Mouse (Mus musculus) brain, adult 2 months (tissue): ENCODE data around the gene Gtf3c5.

Experiments
- DNase-seq: peaks from one replicate; pipeline ENCODE4 v3.0.0; 2011; ENCODE audit warnings: low read depth, low spot score

Gtf3c5 gene

DNA sequence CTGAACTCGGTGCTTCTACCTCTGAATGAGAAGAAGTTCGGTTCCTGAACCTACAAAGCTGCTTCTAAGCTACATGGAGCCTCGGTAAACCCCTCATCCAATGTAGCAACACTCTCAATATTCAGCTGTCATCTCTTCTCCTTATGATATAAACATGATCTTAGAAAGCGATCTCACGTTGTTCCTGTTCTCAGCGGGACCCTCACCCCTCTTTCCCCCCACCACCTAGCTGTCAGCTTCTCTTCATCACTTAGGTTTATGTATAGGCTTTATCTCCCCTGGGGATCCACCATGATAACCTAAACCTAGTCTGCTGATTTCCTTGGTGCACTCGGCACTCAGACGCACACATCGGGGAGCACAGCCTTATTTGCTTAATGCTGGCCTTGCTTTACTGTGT lies at the start of gene Gtf3c5:
TSS of gene Gtf3c5 (minus strand) at position 101 of the 400 bp plus-strand sequence.
- DNase-seq: no peak

DNA sequence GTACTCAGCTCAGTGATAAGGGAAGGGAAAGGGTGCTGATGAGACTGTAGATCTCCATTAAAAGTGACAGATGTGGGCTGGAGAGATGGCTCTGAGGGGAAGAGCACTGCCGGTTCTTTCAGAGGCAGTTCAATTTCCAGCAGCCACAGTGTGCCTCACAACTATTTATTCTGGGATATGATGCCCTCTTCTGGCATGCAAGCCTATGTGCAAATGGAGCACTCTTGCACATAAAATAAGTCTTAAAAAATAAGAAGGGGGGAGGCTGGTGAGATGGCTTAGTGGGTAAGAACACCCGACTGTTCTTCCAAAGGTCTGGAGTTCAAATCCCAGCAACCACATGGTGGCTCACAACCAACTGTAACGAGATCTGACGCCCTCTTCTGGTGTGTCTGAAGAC lies 49.6 kb upstream of the Gtf3c5 start:
- DNase-seq: peak; percentile 24

DNA sequence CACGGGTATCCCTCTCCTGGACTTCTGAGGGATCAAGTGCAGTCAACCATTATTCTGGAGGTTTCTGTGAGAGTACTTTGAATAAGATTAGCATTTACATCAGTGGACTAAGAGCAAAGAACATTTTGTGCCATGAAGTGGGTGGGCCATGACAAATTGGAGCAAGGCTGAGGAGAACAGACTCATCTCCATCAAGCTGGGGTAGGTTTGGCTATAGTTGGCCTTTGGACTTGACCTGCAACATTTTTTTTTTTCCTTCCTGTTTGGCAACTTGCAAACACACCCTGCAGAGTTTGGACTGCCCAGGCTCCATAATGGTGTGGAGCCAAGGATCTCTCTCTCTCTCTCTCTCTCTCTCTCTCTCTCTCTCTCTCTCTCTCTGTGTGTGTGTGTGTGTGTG lies 49.1 kb upstream of the Gtf3c5 start:
- no peak for DNase-seq

DNA sequence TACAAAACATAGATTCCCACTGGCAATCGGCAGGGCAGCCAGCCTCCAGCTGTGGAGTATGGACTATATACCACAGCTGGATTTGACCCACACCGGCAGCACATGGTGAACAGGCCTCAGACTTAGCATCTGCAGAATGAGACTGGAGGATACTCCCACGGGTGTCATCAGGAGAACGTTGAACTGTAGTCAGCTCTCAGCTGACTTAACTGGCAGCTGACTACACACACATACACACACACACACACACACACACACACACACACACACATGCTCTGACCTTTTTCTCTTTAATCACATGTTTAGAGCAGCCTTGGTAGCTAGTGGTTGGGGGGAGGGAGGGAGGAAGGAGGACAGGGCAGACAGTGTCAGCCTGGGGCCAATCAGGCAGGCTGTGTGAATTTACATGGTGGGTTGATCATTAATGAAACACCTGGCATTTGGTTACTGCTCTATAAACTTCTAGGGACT lies 46.4 kb upstream of the Gtf3c5 start:
- no peak for DNase-seq

DNA sequence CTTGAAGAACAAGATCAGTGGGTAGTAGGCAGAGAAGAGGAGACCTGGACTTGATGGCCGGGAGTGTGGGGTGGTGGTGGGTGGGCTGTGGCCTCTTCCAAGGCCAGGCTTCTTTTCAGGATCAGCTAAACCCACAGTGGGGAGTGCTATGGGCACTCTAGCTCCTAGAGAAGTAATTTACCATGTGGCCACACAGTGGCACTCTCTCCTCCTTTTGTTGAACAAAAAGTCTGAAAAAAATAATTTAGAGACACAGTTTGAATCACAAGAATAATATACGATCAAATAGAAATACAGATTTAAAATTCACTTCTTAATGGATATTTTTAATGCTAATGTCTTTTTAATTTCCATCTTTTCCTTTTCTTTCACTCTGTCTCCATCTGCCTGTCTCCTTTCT lies 44.5 kb upstream of the Gtf3c5 start:
- DNase-seq: peak; percentile 32

DNA sequence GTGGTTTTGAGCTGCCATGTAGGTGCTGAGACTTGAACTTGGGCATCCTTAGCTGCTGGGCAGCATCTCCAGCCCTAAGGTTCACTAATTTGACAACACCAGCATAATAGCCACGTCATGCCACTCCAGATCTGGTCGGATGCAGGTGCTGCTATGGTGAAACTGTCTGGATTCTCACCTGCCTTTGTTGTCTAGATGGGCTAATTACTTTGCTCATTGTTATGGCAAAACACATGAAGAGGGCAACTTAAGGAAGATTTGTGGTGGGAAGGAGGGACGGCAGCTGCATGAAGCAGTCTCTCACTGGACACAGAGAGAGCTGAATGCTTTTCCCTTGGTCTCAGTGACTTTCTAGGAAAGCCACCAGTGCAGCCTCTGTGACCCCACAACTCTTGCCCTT lies 42.5 kb upstream of the Gtf3c5 start:
- no peak for DNase-seq

DNA sequence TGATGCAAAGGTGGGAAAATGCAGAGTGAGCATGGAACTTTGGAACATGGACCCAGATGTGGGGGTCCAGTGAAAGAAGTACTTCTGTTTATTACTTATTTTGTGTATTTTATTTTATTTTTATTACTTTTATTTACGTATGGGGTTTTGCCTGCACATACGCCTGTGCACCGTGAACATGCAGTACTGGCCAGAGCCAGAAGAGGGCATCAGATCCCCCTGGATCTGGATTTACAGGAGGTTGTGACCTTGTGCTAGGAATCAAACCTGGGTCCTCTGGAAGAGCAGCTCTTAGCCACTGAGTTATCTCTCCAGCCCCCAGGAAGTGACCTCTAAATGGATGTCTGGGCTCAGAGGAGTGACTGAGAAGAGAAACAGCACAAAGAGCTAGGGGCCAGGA lies 41.3 kb upstream of the Gtf3c5 start:
- no peak for DNase-seq

DNA sequence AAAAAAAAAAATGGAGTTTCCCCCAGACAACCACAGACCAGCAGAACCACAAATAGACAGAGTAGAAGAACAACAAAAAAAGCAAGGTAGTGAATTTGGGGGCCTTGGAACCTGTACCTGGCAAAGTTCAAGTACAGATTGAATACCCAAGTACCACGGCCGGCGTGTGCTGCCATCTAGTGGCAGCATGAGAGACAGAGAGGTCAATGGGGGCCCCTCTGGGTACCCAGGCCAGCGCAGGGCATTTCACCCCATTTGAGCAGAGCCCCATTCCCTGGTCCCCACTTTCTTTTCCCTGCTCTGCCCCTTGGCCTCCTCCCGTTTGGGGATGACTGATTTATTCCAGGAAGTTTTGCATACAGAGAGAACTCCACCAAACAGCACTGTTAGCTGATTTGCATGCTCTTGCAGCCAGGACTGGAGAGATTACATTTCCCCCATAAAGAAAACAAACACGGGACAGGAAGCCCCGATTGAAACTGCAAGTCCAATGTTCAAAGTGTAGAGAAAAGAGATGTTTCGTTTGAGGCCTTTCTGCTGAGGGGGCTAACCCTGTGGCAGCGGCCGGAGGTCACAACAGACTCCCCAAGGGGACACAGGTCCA lies 39.1 kb upstream of the Gtf3c5 start:
- peak; percentile 15 for DNase-seq

DNA sequence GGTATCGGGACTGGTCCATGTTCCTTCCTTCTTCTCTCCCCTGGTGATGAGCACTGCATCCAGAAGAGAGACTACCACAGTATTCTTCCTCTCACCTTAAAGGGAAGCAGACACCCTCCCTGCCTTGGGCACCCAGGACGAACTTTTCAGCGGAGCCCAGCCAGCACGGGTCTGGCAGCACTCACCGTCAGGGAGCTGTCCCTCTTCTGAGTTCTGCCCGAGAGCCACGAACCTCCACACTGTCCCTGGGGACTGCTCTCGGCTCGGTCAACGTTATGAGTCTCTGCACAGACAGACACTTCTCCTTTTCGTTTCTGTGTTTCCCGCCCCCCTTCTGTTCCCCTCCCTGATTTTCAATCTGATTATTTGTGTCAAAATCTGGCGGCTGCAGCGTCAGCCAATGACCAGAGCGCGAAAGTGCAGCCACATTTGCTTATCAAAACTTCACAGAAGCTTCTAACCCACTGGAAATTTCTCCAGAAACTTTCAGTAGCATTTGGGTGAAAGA lies 38.2 kb upstream of the Gtf3c5 start, which contains the start of gene Gfi1b:
TSS of gene Gfi1b (minus strand) at position 319 of the 508 bp plus-strand sequence.
- DNase-seq: no peak

DNA sequence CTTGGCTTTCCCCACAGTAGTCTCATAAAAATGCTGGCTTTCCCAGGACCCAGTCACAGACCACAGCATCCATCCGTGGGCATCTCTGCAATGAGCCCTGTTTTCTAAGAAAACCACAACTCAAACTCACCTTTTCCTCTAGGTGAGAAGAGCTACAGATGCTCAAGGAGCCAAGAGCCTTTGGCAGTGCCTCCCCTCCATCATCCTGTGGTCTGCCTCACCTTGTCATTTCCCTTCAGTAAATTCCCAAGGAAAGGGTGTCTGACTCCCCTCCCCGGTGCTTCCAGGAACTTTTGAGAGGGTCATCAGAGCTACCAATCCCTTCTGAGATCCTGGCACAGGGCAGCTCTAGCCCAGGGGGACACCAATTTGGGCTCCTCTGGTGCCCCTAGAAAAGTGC lies 37.6 kb upstream of the Gtf3c5 start:
- DNase-seq: no peak

DNA sequence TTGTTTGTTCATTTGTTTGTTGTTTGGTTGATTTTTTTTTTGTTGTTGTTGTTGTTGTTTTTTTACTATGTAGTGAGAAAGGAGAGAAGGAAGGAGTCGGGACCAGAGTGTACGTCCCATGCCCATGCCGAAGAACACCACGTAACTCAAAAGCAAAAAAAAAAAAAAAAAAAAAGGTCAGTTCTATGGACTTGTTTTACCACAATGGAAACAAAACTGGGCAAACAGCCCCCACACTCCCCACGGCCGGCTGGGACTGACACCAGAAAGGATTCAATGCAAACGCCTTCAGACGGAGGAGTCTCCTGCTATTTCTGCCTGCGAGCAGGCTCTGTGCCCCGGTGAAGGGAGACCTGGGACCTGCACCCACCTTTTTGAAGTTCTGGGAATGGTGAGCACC lies 37.0 kb upstream of the Gtf3c5 start:
- DNase-seq: no peak

DNA sequence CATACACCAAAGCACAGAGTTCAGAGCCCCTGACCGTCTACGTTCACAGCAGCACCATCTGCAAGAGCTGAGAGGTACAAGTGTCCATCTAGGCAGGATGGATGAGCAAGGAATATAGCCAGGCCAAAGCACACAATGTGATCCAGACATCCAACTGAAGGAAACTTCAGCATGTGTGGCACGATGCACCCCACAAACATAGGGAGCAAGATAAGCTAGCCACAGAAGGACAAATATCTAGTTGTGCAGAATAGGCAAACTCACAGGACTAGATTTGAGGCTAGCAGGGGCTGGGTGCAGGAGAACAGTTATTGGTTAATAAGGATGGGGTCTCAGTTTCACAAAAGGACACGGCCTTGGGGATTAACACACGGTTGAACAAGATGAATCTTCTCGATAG lies 35.8 kb upstream of the Gtf3c5 start:
- DNase-seq: no peak

DNA sequence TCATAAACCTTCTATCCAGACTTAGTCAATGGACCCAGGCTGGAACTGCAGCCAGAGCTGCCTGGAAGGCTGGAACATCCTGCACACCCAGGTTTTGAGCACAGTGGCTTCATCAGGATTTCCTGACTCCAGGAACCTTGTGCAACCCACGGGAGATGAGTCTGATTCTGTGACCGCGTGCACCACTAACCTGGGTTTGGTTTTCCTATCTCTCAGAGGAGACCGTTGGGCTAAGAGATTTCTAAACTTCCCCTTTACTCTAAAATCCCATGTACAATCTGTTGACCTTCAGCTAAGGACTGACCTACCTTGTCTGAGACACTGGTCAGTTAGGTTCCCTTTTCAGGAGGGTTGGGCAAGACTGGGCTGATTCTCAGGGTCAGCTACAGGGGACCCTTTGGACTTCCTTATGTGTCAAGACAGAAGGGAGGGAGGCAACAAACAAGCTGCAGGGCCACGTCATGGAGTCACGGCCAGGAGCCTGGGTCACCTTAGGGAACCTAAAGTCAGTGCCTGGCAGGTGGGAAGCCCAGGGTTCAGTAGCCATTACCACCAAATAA lies 35.3 kb upstream of the Gtf3c5 start:
- DNase-seq: no peak

DNA sequence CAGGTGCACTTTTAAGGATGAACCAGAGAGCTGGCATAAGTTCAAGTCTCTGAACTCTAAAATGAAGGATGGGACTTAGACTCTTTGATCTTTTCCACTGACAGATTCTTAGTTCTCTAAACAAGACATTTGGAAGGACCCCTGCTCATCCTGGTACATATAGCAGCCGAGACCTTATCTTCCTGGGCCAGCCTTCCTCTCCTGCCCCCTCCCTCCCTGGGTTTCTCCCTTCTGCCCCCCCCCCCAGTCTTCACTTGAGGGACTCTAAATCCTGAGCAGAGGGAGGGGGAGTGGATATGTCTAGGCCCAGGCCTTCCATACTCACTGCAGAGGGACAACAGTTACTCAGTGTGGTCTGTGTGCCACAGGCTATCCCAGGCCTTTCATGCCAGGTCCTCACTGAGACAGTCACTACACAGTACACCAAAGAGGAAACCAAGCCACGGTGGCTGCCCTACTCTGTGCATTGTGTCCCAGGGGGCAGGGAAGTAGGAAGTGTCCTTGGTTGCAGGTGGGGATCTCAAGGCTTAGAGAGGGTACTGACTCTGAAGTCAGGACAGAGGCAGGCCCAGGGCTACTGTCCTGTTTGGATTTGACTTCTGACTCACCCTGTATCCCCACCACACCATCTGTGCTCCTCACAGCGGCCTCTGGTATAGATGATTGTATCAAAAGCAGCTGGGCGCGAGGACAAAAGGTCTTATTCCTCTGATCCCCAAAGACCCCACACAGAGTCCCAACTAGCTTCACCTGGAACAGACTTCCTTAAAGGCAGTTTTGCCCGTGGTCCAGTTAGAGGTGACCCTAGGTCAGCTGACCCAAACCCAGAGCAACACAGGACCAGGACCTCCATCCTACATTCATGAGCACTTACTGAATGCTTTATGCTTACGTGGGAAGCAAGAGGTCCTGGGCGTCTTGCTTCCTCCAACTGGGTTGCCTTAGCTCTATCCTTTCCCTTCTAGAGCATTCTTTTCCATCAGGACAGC lies 34.2 kb upstream of the Gtf3c5 start:
- DNase-seq: no peak

DNA sequence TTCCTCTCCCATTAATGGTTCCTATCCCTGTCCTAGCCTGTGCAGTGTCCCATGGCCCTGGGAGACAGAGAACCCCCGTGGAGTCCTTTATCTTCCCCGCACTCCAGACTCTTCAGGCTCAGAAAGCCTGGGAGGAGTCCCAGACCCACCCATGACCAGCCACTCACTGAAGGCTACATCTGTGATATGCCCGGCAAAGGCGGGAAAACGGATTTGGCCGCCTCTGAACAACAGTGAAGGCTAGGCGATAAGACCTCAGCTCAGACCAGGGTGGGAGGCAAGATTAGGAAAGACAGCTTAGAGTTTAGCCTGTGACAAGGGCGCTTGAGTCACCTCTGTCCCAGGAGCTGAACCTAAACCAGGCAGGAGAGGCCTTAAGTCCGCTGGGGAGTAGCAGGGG lies 33.3 kb upstream of the Gtf3c5 start:
- DNase-seq: no peak

DNA sequence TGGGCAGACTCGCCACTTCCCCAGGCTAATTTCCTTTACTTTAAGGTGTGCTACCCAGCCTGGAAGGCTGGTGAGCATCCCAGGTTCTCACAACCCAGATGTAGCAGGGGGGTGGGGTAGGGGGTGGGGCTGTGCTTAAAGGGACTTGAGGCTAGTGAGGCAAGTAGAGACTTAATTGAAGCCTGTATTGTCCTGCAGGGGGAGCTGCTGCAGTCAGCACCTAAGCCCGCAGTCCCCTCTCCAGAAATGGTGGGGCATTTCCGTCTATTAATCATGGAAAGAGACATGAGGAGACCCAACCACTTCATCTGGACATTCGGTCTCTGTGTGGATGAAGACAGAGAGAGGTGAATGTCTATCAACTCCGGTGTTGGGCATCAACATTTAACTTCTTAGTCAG lies 32.8 kb upstream of the Gtf3c5 start:
- peak; percentile 9 for DNase-seq

DNA sequence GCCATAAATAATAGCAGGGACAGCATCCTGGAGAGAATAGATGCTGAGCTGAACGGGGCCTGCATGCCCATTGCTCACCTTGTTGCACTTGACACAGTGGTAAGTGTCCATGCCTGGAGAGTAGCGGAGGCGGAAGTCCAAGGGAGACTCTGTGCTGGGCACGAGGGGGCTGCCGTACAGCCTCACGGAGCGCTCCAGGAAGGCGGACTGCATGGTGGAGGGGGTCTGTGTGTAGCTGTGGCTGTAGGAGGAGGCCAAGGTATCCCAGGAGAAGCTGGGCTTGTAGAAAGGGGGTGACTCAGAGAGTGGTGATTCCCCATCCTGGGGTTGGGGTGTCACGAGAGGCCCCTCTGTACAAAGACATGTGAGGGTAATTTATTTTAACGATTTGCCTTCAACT lies 30.0 kb upstream of the Gtf3c5 start:
- no peak for DNase-seq

DNA sequence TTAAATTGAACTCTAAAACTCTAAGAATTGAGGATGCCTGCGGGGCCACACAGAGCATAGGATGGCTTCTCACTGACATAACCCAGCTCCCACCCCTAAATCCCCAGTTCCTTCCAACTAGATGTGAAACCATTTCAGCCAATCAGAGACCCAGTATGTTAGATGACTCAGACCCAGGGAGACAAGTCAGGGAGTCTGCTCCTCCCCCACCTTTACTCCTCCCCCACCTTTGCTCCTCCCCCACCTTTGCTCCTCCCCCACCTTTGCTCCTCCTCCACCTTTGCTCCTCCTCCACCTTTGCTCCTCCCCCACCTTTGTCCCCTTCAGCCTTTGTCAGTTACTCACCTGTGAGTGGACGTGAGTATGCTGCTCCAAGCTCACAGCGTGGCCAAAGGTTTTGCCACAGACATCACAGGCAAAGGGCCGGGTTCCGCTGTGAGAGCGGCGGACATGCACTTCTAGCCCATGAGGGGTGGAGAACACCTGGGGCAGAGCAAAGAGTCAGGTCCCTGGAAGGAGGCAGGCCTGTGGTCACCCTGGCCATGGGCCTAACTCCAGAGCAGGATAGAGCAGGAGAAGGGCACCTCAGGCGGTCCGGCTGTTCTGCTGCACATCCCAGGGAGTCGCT lies 29.0 kb upstream of the Gtf3c5 start:
- DNase-seq: no peak

DNA sequence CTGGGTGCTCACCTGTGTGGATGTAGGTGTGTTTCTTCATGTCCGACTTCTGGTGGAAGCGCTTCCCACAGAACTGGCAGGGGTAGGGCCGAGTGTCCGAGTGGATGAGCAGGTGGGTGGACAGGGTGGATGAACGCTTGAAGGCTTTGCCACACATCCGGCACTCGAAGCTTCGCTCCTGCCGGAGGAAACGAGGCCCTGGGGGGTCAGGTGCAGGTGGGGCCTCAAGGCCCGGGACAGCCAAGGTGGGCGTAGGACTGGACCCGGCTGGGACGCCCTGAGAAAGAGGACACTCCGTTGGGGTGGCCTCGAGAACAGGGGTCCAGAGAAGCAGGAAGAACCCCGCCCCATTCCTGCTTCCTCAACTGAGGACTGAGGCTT lies 27.8 kb upstream of the Gtf3c5 start:
- DNase-seq: no peak

DNA sequence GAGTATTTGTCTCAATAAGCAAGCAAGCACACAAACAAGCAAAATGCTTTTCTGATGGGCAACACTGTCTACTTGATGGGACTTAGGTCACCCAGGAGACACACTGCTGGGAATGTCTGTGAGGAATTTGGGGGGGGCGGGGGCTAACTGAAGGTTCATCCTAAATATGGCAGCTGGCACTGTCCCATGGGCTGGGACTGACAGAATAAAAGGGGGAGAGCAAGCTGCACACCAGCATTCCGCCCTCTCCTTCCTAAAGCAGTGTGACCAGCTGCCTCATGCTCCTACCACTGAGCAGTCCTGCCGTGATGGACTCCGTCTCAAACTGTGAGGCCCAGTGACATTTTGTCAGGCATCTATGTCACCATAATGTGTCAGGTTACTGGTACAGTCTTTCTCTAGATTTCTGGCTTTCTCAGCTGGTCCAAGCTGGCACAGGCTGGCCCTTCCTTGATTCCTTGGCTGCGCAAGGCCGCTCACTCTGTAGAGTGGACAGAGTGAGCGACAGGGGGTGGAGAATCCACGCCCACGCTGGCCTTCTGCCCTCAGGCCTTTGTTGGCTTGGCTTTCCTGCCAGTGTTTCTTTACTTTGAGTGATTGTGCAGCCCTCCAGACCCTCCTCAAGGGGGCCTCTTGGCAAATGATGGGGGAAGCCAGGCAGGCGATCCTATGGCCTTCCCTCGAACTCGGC lies 27.3 kb upstream of the Gtf3c5 start:
- peak; percentile 4 for DNase-seq

DNA sequence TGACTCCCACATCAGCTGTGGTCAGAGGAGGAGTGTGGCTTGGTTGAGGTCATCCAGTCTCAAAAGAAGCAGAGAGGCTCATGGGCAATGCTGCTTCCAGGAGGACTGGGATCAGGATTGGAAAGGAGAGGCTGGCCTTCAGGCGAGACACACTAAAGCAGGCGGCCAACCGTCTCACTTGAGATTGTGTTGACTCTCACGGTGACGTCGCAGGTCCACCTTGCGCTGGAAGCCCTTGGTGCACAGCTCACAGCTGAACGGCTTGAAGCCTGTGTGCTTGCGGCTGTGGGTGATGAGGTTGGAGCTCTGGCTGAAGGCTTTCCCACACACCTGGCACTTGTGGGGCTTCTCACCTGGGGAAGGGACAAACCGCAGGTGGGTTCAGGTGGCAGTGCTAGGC lies 26.3 kb upstream of the Gtf3c5 start:
- DNase-seq: no peak
